Mouse (Mus musculus) embryonic facial prominence, embryonic 11.5 days (tissue): Measurements from ENCODE around the gene Tmem202. TPM values are rescaled to one million over a fixed set of nuclear protein-coding genes. Genes with fewer than 3 reads are reported as not detected.

Experiments used
- ATAC-seq: fragments of 200-750 bp; cut with Nextera tagmentation; replicated peaks from 2 replicates; pipeline ENCODE4 v1.8.0; 2017; ENCODE audit warnings: low read depth; ENCODE audit not compliant: insufficient number of reproducible peaks, low FRiP score, low TSS enrichment
- DNase-seq: peaks from one replicate; pipeline ENCODE4 v3.0.0-alpha.2; 2015; ENCODE audit warnings: low spot score
- H3K27ac ChIP-seq: fragments of 300-500 bp; sonication (generic); replicated peaks from 2 replicates; pipeline ENCODE4 v1.5.1; 2014; ENCODE audit warnings: mild to moderate bottlenecking, low read depth, low read length, control low read depth
- H3K27me3 ChIP-seq: fragments of 300-500 bp; sonication (generic); 2 replicates; pipeline ENCODE4 v1.6.1; 2014; ENCODE audit warnings: mild to moderate bottlenecking, low read length, moderate library complexity, mixed read lengths; ENCODE audit not compliant: control insufficient read depth, insufficient read depth
- H3K36me3 ChIP-seq: fragments of 300-500 bp; sonication (generic); replicated peaks from 2 replicates; pipeline ENCODE4 v1.6.1; 2014; ENCODE audit warnings: low read depth, mild to moderate bottlenecking, low read length, moderate library complexity, mixed read lengths; ENCODE audit not compliant: control insufficient read depth, insufficient read depth
- H3K4me1 ChIP-seq: fragments of 300-500 bp; sonication (generic); 2 replicates; pipeline ENCODE4 v1.6.1; 2014; ENCODE audit warnings: low read length, mixed read lengths; ENCODE audit not compliant: control insufficient read depth, insufficient read depth
- H3K4me2 ChIP-seq: fragments of 300-500 bp; sonication (generic); 2 replicates; pipeline ENCODE4 v1.6.1; 2014; ENCODE audit warnings: low read depth, mild to moderate bottlenecking, control low read depth, low read length, moderate library complexity
- H3K4me3 ChIP-seq: fragments of 300-500 bp; sonication (generic); 2 replicates; pipeline ENCODE4 v1.5.1; 2014; ENCODE audit warnings: low read depth, low read length, control low read depth
- H3K9ac ChIP-seq: fragments of 300-500 bp; sonication (generic); replicated peaks from 2 replicates; pipeline ENCODE4 v1.6.1; 2014; ENCODE audit warnings: mild to moderate bottlenecking, control low read depth, low read length
- H3K9me3 ChIP-seq: fragments of 300-500 bp; sonication (generic); replicated peaks from 2 replicates; pipeline ENCODE4 v1.6.1; 2016; ENCODE audit warnings: mild to moderate bottlenecking, low read length, inconsistent platforms, mixed read lengths; ENCODE audit not compliant: control insufficient read depth
- WGBS: fragments of 180-500 bp; shearing (Covaris S2); extraction: QIAGEN DNeasy Blood & Tissue Kit; methylation state at CpG from one replicate; pipeline ENCODE4 v1.1.7; 2014; 5-methylcytosine and 5-hydroxymethylcytosine counted together
- polyA plus RNA-seq: library from polyadenylated mRNA; unstranded; fragments of >200 nt; fragmentation: Nextera tagmentation; extraction: Ambion mirVana; gene quantifications from 2 replicates; pipeline ENCODE4 v1.2.1, GENCODE M21; 2014

The Tmem202 gene
- polyA plus RNA-seq, 1 experiment from 2014 or later, result not detected

DNA sequence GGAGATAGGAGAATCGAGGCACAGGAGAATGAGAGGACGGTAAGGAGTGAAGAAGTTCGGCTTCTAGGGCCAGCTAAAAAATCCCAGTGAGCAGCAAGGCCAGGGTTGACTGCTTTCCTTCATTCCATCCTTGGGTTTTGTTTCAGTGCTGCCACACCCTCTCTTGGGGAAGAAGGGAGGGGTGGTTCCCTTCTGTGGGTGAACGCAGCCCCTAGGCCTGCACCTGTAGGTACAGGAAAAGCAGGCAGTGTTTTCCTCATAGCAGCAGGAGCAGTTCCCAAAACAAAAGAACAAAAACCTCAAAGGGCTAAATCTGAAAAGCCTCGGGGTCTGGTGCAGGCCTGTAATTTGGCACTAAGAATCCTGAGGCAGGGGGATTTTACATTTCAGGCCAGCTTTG is 8.0 kb downstream of the Tmem202 start:
- Histone ChIP-seq H3K36me3 (no peaks in the 10 kb centered on the region), H3K27ac (no peak overlapping the region), H3K9ac (no peak overlapping the region), H3K9me3 (no peaks in the 10 kb centered on the region), H3K27me3 (no peaks in the 10 kb centered on the region), H3K4me1 (no peaks in the 10 kb centered on the region), H3K4me3 (no peak overlapping the region), H3K4me2 (no peak overlapping the region)
- no peak for ATAC-seq
- DNase-seq, result no peak
- WGBS, result 27% methylated on average over 5 of the region's 5 CpGs

DNA sequence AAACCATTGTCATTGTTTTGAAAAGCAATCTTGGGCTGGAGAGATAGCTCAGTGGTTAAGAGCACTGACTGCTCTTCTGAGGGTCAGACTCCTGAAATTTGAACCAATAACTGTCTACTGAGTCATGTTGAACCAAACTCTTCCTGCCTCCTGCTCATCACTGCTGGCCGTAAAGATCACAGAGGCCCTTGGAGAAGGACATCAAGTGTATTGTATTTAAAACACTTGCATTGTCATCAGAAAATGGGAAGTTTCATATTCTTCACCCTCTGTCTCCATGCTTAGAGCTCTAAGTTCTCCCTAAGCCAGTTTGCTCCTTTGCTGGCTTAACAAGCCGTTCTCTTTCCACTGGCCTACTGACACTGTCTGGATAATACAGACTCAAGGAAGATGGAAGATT is 11.4 kb downstream of the Tmem202 start:
- WGBS, result 82% methylated on average over 2 of the region's 2 CpGs
- H3K27me3 ChIP-seq, result no peaks in the 10 kb centered on the region
- H3K27ac ChIP-seq, result no peak overlapping the region
- no peak for DNase-seq
- no peak overlapping the region for H3K4me2 ChIP-seq
- no peaks in the 10 kb centered on the region for H3K4me1 ChIP-seq
- H3K9ac ChIP-seq, result no peak overlapping the region
- H3K4me3 ChIP-seq, result no peak overlapping the region
- no peaks in the 10 kb centered on the region for H3K9me3 ChIP-seq
- H3K36me3 ChIP-seq, result no peaks in the 10 kb centered on the region
- ATAC-seq, result no peak

DNA sequence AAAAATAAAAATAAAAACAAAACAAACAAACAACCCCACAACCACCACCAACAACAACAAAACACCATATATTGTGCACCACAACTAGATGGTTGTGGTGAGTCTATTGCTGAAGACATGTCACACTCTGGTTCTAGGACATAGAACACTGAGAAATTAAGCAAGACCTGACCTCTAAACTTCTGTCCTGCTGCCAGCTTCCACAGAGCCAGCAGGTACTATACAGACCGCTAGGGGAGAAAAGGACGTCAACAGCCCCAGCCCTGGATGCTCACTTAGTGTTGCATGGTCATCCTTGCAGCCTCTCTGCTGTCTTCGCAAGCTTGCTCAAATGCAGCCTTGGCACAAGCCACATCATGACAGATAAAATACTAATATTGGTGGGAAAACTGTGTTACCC is 12.1 kb downstream of the Tmem202 start:
- WGBS, result 84% methylated on average over 3 of the region's 3 CpGs
- Histone ChIP-seq H3K27me3 (no peaks in the 10 kb centered on the region), H3K4me1 (no peaks in the 10 kb centered on the region), H3K36me3 (no peaks in the 10 kb centered on the region), H3K9ac (no peak overlapping the region), H3K27ac (no peak overlapping the region), H3K9me3 (no peaks in the 10 kb centered on the region), H3K4me3 (no peak overlapping the region), H3K4me2 (no peak overlapping the region)
- DNase-seq (no peak), ATAC-seq (no peak)

DNA sequence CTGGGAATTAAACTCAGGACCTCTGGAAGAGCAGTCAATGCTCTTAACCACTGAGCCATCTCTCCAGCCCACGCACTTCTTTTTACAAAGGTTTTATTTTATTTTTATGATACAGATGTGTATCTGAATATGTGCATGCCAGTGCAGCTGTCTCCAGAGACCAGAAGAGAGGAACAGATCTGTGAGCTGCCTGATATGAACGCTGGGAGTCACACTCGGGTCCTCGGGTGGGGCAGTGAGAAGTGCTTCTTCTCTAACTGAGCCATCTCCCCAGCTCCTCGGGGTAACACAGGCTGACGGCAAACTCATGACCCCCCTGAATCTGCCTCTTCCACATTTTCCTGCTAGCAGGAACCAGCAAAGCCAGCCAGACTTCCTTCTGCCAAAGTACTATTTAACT is 12.9 kb downstream of the Tmem202 start:
- 89% methylated on average over 6 of the region's 6 CpGs for WGBS
- Histone ChIP-seq H3K36me3 (no peaks in the 10 kb centered on the region), H3K4me1 (no peaks in the 10 kb centered on the region)

DNA sequence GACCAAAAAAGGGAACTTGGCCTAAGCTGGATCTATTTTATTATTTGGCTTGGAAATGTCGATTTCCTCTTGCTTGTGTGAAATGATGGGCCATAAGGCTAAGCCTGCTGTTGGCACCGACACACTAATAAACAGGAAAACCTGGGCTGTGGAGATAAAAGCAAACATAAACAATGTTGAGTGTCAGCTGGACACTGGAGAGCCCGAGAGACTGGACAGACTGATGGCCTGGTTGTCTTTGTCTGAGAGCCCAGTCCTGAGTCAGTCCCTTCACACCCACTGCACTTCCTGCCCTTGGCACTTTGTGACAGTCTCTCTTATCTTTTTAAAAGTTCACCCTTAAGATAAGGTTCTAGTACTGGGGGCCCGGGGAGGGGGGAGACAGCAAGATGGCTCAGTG is 16.7 kb downstream of the Tmem202 start:
- Histone ChIP-seq H3K27me3 (no peaks in the 10 kb centered on the region), H3K27ac (no peak overlapping the region), H3K9ac (no peak overlapping the region), H3K4me3 (no peak overlapping the region), H3K4me2 (no peak overlapping the region), H3K4me1 (no peaks in the 10 kb centered on the region), H3K9me3 (no peaks in the 10 kb centered on the region), H3K36me3 (no peaks in the 10 kb centered on the region)
- DNase-seq, result no peak
- ATAC-seq, result no peak
- WGBS, result 69% methylated on average over 4 of the region's 4 CpGs

More for the DNA sequence above, 12.9 kb downstream of the Tmem202 start:
- no peak overlapping the region for H3K9ac ChIP-seq
- ATAC-seq (no peak), DNase-seq (no peak)
- no peak overlapping the region for H3K27ac ChIP-seq
- H3K9me3 ChIP-seq, result no peaks in the 10 kb centered on the region
- H3K4me2 ChIP-seq, result no peak overlapping the region
- H3K27me3 ChIP-seq, result no peaks in the 10 kb centered on the region
- no peak overlapping the region for H3K4me3 ChIP-seq

DNA sequence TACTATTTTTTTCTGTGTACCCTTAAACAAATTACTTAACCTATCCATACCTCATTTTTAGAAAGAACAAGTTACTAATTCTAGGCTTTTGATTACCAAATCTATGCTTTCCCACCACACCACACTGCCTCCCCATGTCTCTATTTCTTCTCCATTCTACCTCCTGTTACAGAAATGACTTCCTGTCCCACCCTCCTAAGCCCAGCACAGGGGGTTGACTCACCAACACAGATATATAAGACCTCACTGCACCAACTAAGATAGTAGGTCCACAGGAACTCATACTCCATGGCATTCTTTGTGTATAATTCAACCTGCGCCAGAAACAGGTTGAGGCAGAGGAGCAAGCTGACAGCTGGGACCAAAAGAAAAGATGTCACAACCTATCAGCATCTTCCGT is 20.3 kb downstream of the Tmem202 start:
- DNase-seq, result no peak
- Histone ChIP-seq H3K4me3 (no peak overlapping the region), H3K27me3 (no peaks in the 10 kb centered on the region), H3K9ac (no peak overlapping the region), H3K36me3 (no peaks in the 10 kb centered on the region), H3K4me1 (no peaks in the 10 kb centered on the region), H3K4me2 (no peak overlapping the region), H3K27ac (no peak overlapping the region), H3K9me3 (no peaks in the 10 kb centered on the region)
- no peak for ATAC-seq
- WGBS, result 86% methylated on average over 2 of the region's 2 CpGs

DNA sequence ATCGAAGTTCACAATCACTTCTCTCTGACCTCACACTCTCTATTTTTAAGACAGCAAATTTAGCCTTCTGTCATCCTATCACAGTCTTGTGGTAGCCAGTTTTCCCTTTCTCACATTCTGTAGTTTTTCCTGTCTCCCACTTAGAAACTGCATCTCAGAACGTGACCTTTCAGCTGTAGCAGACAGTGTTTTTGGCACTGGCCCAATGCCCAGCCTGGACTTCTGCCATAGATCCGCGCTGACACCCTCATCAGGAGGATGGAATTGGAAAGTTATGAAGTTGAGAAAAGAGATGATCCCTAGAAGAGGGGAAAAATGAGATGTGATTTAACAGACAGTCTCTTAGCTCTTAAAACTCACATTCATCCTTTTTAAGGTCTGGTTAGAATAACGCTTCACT is 20.7 kb downstream of the Tmem202 start:
- no peak for DNase-seq
- Histone ChIP-seq H3K4me3 (no peak overlapping the region), H3K36me3 (no peaks in the 10 kb centered on the region), H3K9ac (no peak overlapping the region), H3K4me2 (no peak overlapping the region), H3K27me3 (no peaks in the 10 kb centered on the region), H3K4me1 (no peaks in the 10 kb centered on the region), H3K9me3 (no peaks in the 10 kb centered on the region), H3K27ac (no peak overlapping the region)
- 81% methylated on average over 5 of the region's 5 CpGs for whole genome bisulfite sequencing
- ATAC-seq, result no peak

DNA sequence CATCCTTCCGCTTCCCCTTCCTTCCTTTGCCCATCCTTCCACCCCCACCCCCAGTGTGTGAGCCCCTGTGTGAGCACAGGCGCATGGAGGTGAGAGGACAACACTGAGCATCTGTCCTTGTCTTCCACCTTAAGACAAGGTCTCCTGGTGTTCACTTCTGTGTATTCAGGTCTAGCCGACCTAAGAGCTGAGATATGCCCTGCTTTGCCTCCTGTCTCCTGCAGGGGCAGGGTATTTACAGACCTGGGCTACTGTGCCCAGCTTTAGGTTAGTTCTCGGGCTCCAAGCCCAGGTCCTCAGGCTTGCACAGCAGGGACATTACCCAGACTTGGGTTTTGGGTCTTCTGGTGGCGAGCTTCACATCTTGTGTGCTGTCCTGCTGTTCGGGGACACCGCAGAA is 22.5 kb downstream of the Tmem202 start:
- Histone ChIP-seq H3K9me3 (no peaks in the 10 kb centered on the region), H3K27ac (no peak overlapping the region), H3K9ac (no peak overlapping the region), H3K4me3 (no peak overlapping the region), H3K4me1 (no peaks in the 10 kb centered on the region), H3K36me3 (no peaks in the 10 kb centered on the region), H3K27me3 (no peaks in the 10 kb centered on the region), H3K4me2 (no peak overlapping the region)
- DNase-seq, result peak; percentile 19
- 56% methylated on average over 7 of the region's 7 CpGs for WGBS
- ATAC-seq, result no peak
